Mouse (Mus musculus): ENCODE data around the gene Spocd1. TPM values are rescaled to one million over a fixed set of nuclear protein-coding genes. Genes with fewer than 3 reads are reported as not detected.

Gene Spocd1
- 0.03 TPM in 1 of 2 replicates, not detected in the other for polyA plus RNA-seq (2012; rRNA removed)

DNA sequence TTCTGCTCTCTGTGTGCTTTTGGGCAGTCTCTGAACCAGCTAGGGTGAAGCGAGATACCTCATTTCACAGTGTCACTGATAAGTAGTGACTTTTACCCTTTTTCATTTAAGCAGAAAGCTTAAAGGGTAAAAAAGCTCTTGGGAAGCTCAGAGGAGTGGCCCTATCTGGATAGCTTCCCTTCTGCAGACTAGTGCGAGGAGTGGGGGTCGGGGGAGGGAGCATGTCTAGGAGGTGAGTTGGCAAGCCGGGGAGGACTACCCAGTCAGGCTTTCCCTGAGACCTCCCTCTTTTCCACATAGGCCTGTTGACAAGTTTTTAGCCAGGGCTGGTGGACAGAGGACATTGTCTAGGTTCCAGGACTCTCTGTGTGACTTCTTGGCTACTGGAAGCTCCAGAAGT is at the start of gene Spocd1:
TSS of gene Spocd1 (plus strand) at position 301 of the 400 bp plus-strand sequence.

DNA sequence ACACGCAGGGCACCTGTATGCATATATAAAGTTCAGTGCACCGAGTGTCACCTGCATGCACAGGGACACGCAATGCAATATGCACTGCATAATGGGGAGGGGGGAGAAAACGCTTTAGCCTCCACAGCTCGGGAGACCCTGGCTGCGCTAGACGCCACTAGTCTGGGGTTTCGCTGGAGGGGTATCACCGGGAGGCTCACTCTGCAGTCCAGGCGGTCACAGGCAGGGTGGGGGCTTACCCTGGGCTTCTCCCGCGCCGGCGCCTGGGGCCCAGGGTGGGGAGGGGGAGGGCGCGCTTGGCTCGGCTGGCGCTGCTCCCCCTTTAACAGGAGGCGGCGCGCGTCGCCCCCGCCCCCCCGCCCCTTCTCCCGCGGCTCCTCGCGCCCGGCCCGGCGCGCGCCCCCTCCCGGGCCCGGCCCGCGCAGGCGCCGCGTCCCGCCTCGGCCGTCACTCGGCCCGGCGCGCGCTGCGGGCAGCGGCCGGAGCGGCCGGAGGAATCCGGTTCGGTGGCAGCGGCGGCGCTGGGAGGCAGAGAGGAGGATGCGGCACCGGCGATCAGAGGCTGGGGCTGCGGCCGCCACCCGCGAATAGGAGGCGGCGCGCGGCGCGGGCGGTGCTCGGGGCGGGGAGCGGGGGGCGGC is 55.5 kb downstream of the Spocd1 start, which contains the start of gene Adgrb2:
TSS of gene Adgrb2 (plus strand) at position 450 of the 641 bp plus-strand sequence.

Other genes with a start within 250 kb of the Spocd1 start
- 11.4 and 12.0 TPM in 2 replicates for gene Tmem39b, start 232.4 kb upstream of the Spocd1 start, polyA plus RNA-seq (2012; rRNA removed)
- 16.4 and 32.8 TPM in 2 replicates for gene Khdrbs1, start 186.9 kb upstream of the Spocd1 start, polyA plus RNA-seq (2012; rRNA removed)
- 10.3 and 15.0 TPM in 2 replicates for gene Ptp4a2, start 118.0 kb upstream of the Spocd1 start, polyA plus RNA-seq (2012; rRNA removed)
- 2.1 and 5.1 TPM in 2 replicates for gene Adgrb2, start 55.6 kb downstream of the Spocd1 start, polyA plus RNA-seq (2012; rRNA removed)
- gene Col16a1, start 118.6 kb downstream of the Spocd1 start, polyA plus RNA-seq (2012; rRNA removed), result 19.8 and 21.3 TPM in 2 replicates
- 64.1 and 80.9 TPM in 2 replicates for gene Pef1, start 173.3 kb downstream of the Spocd1 start, polyA plus RNA-seq (2012; rRNA removed)
- 5.9 and 9.3 TPM in 2 replicates for gene Hcrtr1, start 210.1 kb downstream of the Spocd1 start, polyA plus RNA-seq (2012; rRNA removed)
- 203 and 220 TPM in 2 replicates for gene Tinagl1, start 245.9 kb downstream of the Spocd1 start, polyA plus RNA-seq (2012; rRNA removed)

All from stomach, adult 2 months (tissue).